Mouse (Mus musculus) bone marrow, adult 2 months (tissue): ENCODE results near the gene Prokr1.

Source experiments
- CTCF ChIP-seq: fragments of 200-500 bp; IDR thresholded peaks from 2 replicates; pipeline ENCODE4 v1.5.1; 2011; ENCODE audit warnings: low read length, control low read depth; ENCODE audit not compliant: control insufficient read depth, insufficient read depth
- POLR2A ChIP-seq: fragments of 200-500 bp; IDR thresholded peaks from 2 replicates; pipeline ENCODE4 v1.6.1; 2011; ENCODE audit warnings: low read depth, mild to moderate bottlenecking, control low read depth, low read length, borderline replicate concordance; ENCODE audit not compliant: control insufficient read depth

DNA sequence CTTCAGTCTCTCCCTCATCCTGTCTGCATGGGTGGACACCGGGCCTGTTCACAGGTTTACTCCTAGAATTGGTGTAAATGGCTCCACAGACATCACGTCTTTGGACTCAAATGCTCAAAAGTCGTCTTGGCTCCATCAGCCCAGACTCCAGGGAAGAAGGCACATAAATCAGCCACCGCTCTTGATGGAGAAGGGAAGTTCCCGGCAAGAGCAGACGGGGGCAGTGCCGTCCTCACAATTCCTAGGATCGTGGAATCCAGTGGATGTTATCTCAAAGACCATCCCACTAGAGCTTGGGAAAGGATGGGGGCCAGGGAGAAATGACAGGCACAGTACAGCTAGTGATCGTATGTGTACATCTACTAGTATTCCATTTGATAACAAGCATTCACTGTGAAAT is 12.3 kb downstream of the Prokr1 start:
- TF ChIP-seq CTCF (no peak), POLR2A (no peak)
